ENCODE assay signal across 27 mouse cellular contexts in the genomic region with DNA sequence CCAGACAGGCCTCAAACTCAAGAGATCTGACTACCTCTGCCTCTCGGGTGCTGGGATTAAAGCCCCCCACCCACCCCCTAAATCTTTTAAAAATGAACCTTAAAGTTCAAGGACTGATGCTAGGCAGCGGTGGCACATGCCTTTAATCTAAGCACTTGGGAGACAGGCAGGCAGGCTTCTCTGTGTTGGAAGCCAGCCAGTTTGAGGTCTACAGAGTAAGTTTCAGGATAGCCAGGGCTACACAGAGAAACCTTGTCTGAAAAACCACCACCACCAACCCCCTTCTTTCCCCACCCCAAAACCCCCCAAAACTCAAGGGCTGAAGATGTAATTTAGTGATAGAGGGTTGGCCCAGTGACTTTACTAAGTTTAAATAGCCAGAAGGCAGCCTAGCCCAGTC. TPM values are rescaled to one million over a fixed set of nuclear protein-coding genes. Genes with fewer than 3 reads are reported as not detected.
DNase-seq lines count a peak whose midpoint lies in the region; ATAC-seq and TF ChIP-seq lines count a peak whose summit lies in the region.
"Had no signal": no experiment of that assay in that cellular context is flagged by ENCODE, and none has a peak within 500 bp of the region (broad histone marks: within the 10 kb centered on the region; RNA-seq: fewer than 3 reads in every experiment).

No protein-coding gene starts in this region.

- H3K27me3 ChIP-seq in heart, embryonic 10.5 days (ENCODE audit: insufficient read depth, poor library complexity, severe bottlenecking): no peaks in the 10 kb centered on the region
- no peaks in the 10 kb centered on the region for H3K27me3 ChIP-seq in heart, adult 2 months (ENCODE audit: control insufficient read depth, insufficient read depth, low read length)
- H3K27me3 ChIP-seq in heart, embryonic 15.5 days: no peaks in the 10 kb centered on the region
- no peaks in the 10 kb centered on the region for H3K27me3 ChIP-seq in MEL (ENCODE audit: control insufficient read depth in 1 of 2, insufficient read depth in 2 of 2, low read length in 2 of 2)
- H3K27me3 ChIP-seq: CH12.LX; embryonic facial prominence, embryonic 13.5 days; embryonic facial prominence, embryonic 15.5 days; forebrain, embryonic 13.5 days; forebrain, embryonic 15.5 days had no signal

- no peak for ATAC-seq in heart, embryonic 15.5 days (replicated peaks; ENCODE audit: insufficient number of reproducible peaks, insufficient read depth, low FRiP score, low read depth)
- ATAC-seq: CD4-positive, CD25-positive, alpha-beta regulatory T cell, adult 4 months; forebrain, embryonic 13.5 days; forebrain, embryonic 15.5 days had no signal

- TF ChIP-seq EP300 in heart, adult 2 months (IDR thresholded peaks at IDR 0.05; ENCODE audit: insufficient read depth, low read depth, low read length): no peak
- no peak for TF ChIP-seq EP300 in MEL (IDR thresholded peaks at IDR 0.05; ENCODE audit: low read depth in 1 of 2, low read length in 2 of 2)

- no peak overlapping the region for H3K4me3 ChIP-seq in heart, embryonic 10.5 days
- no peak overlapping the region for H3K4me3 ChIP-seq in heart, adult 2 months
- no peak overlapping the region for H3K4me3 ChIP-seq in heart, embryonic 15.5 days
- H3K4me3 ChIP-seq in layer of hippocampus, adult 2 months: no peak overlapping the region
- H3K4me3 ChIP-seq in MEL (ENCODE audit: control insufficient read depth in 1 of 2, insufficient read depth in 1 of 2, low read depth in 2 of 2, low read length in 2 of 2): no peak overlapping the region
- H3K4me3 ChIP-seq: embryonic facial prominence, embryonic 13.5 days; embryonic facial prominence, embryonic 15.5 days; erythroblast, embryonic 14.5 days; forebrain, embryonic 10.5 days; forebrain, embryonic 13.5 days; forebrain, embryonic 15.5 days had no signal

- H3K4me1 ChIP-seq in heart, embryonic 10.5 days: peaks cover 14% of the 10 kb centered on the region
- peaks cover 10% of the 10 kb centered on the region for H3K4me1 ChIP-seq in heart, adult 2 months (ENCODE audit: control insufficient read depth, insufficient read depth, low read length)
- H3K4me1 ChIP-seq in heart, embryonic 15.5 days (replicated peaks): peaks cover 29% of the 10 kb centered on the region
- peaks cover 11 to 24% of the 10 kb centered on the region in 2 experiments for H3K4me1 ChIP-seq in MEL (ENCODE audit: control insufficient read depth in 1 of 2, insufficient read depth in 2 of 2, low read length in 2 of 2)

- no peak overlapping the region for H3K27ac ChIP-seq in heart, embryonic 10.5 days
- no peak overlapping the region for H3K27ac ChIP-seq in heart, adult 2 months
- peak overlapping the region; percentile 21 for H3K27ac ChIP-seq in heart, embryonic 15.5 days
- H3K27ac ChIP-seq in layer of hippocampus, adult 2 months: peak overlapping the region; percentile 79; the same call in 1 of the 2 replicates
- H3K27ac ChIP-seq in MEL (ENCODE audit: control insufficient read depth, low read depth, low read length): no peak overlapping the region
- H3K27ac ChIP-seq: embryonic facial prominence, embryonic 13.5 days; embryonic facial prominence, embryonic 15.5 days; forebrain, embryonic 10.5 days; forebrain, embryonic 13.5 days; forebrain, embryonic 15.5 days had no signal

- no peak for TF ChIP-seq POLR2A in heart, adult 2 months (IDR thresholded peaks at IDR 0.05; ENCODE audit: insufficient read depth, low read depth, low read length)
- TF ChIP-seq POLR2A in MEL (IDR thresholded peaks at IDR 0.05; ENCODE audit: control insufficient read depth in 1 of 2, insufficient read depth in 1 of 2, low read depth in 1 of 2, low read length in 2 of 2, poor library complexity in 1 of 2): no peak

- no peaks in the 10 kb centered on the region for H3K79me2 ChIP-seq in heart, adult 2 months (replicated peaks; ENCODE audit: control insufficient read depth, insufficient read depth, low read length)
- H3K79me2 ChIP-seq in MEL (ENCODE audit: control insufficient read depth, insufficient read depth, low read length, poor library complexity): peaks cover 9% of the 10 kb centered on the region; the same call in 1 of the 2 replicates

- no peak overlapping the region for H3K4me2 ChIP-seq in heart, embryonic 15.5 days
- H3K4me2 ChIP-seq: embryonic facial prominence, embryonic 13.5 days; embryonic facial prominence, embryonic 15.5 days; forebrain, embryonic 13.5 days; forebrain, embryonic 15.5 days had no signal

- intact Hi-C loops in heart, adult 2 months (cut with DNase I): no loop called here

- no peaks in the 10 kb centered on the region for H3K9me3 ChIP-seq in heart, embryonic 10.5 days
- H3K9me3 ChIP-seq in heart, embryonic 15.5 days (replicated peaks): no peaks in the 10 kb centered on the region
- H3K9me3 ChIP-seq in MEL (replicated peaks; ENCODE audit: insufficient read depth, low read length): no peaks in the 10 kb centered on the region
- H3K9me3 ChIP-seq: embryonic facial prominence, embryonic 13.5 days; embryonic facial prominence, embryonic 15.5 days; forebrain, embryonic 10.5 days; forebrain, embryonic 13.5 days; forebrain, embryonic 15.5 days; G1E had no signal

- H3K36me3 ChIP-seq in heart, embryonic 10.5 days: peaks cover 43% of the 10 kb centered on the region
- peaks cover 25% of the 10 kb centered on the region for H3K36me3 ChIP-seq in heart, adult 2 months (ENCODE audit: control insufficient read depth, insufficient read depth, low read length)
- peaks cover 16% of the 10 kb centered on the region for H3K36me3 ChIP-seq in heart, embryonic 15.5 days
- peaks cover 21% of the 10 kb centered on the region in 2 experiments for H3K36me3 ChIP-seq in MEL (ENCODE audit: control insufficient read depth in 1 of 2, insufficient read depth in 2 of 2, low read length in 2 of 2)

- H3K9ac ChIP-seq in heart, adult 2 months (ENCODE audit: low read depth, low read length): no peak overlapping the region
- no peak overlapping the region for H3K9ac ChIP-seq in heart, embryonic 15.5 days
- H3K9ac ChIP-seq in MEL (ENCODE audit: control insufficient read depth, low read depth, low read length, poor library complexity, severe bottlenecking): no peak overlapping the region
- H3K9ac ChIP-seq: embryonic facial prominence, embryonic 13.5 days; embryonic facial prominence, embryonic 15.5 days; forebrain, embryonic 13.5 days; forebrain, embryonic 15.5 days had no signal

- WGBS in heart, embryonic 10.5 days: 74% methylated on average over 2 of the region's 2 CpGs
- 61% methylated on average over 2 of the region's 2 CpGs for WGBS in heart, adult 2 months
- WGBS in heart, embryonic 15.5 days: 36% methylated on average over 2 of the region's 2 CpGs

- TF ChIP-seq CTCF in heart, adult 2 months (IDR thresholded peaks at IDR 0.05): no peak
- TF ChIP-seq CTCF in layer of hippocampus, adult 2 months (conservative IDR thresholded peaks at IDR 0.05): no peak
- no peak for TF ChIP-seq CTCF in MEL (IDR thresholded peaks at IDR 0.05 in 2 of 3, conservative IDR thresholded peaks at IDR 0.05 in 1 of 3; ENCODE audit: control insufficient read depth in 1 of 3, insufficient read depth in 1 of 3, low read depth in 2 of 3, low read length in 3 of 3, poor library complexity in 1 of 3, severe bottlenecking in 1 of 3)

- DNase-seq in heart, embryonic 10.5 days (ENCODE audit: low spot score): peak; percentile 61
- no peak for DNase-seq in heart, adult 2 months
- no peak for DNase-seq in heart, adult 11 months
- no peak for DNase-seq in layer of hippocampus, adult 2 months (ENCODE audit: low spot score in 2 of 2)
- DNase-seq in layer of hippocampus, adult 18-20 months (ENCODE audit: low spot score in 2 of 2): no peak
- peak; percentile 55 for DNase-seq in MEL (ENCODE audit: low read depth, low spot score)
- DNase-seq: adrenal gland, adult 2 months; adrenal gland, postnatal 10 days; adrenal gland, postnatal 25 days; B cell, adult 2 months; cerebellum, adult 11 months; cerebellum, adult 18-20 months; cerebellum, adult 8-10 months; cerebellum, adult 9-11 months; cerebellum, postnatal 14 days; cerebellum, postnatal 36 days; embryo, embryonic 11 days had no signal

- no peak for TF ChIP-seq RAD21 in MEL (IDR thresholded peaks at IDR 0.05; ENCODE audit: low read depth, low read length)

TF ChIP-seq in MEL, 35 proteins besides CTCF, POLR2A, EP300 and RAD21:
- TF ChIP-seq ZMIZ1 (IDR thresholded peaks at IDR 0.05; ENCODE audit: low read depth, low read length): 0 out of 2 replicates have a peak, but pooled peaks have one; percentile 35
- TF ChIP-seq POLR2AphosphoS2 (IDR thresholded peaks at IDR 0.05; ENCODE audit: low read length): peak; percentile 78; the same call in 1 of the 2 replicates
- TF ChIP-seq SMC3 (IDR thresholded peaks at IDR 0.05; ENCODE audit: low read depth, low read length): peak; percentile 14; the same call in 1 of the 2 replicates
- TF ChIP-seq GATA1 (IDR thresholded peaks at IDR 0.05; ENCODE audit: low read depth, low read length): no peak

RNA-seq across cellular contexts. Expression of gene Ywhah, which starts 10.0 kb away (rescaled TPM):
- polyA plus RNA-seq in heart, embryonic 10.5 days (2016; fragmentation: Nextera tagmentation; extraction: Ambion mirVana): 471 and 500 TPM in 2 replicates
- 100 to 1,000 TPM in 1 of 2 experiments, 10 to 100 TPM in 1; 75.4 to 106 TPM for total RNA-seq in heart, adult 2 months (2021)
- 82.2 and 114 TPM in 2 replicates for polyA plus RNA-seq in heart, adult 2 months (2012; rRNA removed)
- 434 and 441 TPM in 2 replicates for polyA plus RNA-seq in heart, embryonic 15.5 days (2015; fragmentation: Nextera tagmentation; extraction: Ambion mirVana)
- 1,000 to 10,000 TPM; 1,193 to 1,302 TPM for total RNA-seq in layer of hippocampus, adult 2 months (2021)
- total RNA-seq in layer of hippocampus, adult 18-20 months (2021): 1,000 to 10,000 TPM; 1,080 to 1,138 TPM
- 80.0 and 91.5 TPM in 2 replicates for total RNA-seq in MEL (2012; rRNA removed)
- polyA plus RNA-seq in MEL (2012; ENCODE audit: insufficient read depth in 1 of 2, insufficient read length in 2 of 2, low read depth in 1 of 2, low replicate concordance in 2 of 2, missing spikeins in 1 of 2): 100 to 1,000 TPM in 1 of 2 experiments, not detected in 1; 312 TPM

Comparison
In these comparisons a context has a peak if more than half of its experiments do, and no peak if none do; other contexts are left out.
1. DNase-seq: peak in heart, embryonic 10.5 days (single experiment) and MEL (single experiment); none in heart, adult 2 months (0 of 2), heart, adult 11 months (single experiment), layer of hippocampus, adult 2 months (0 of 2) and layer of hippocampus, adult 18-20 months (0 of 2).
2. H3K27ac ChIP-seq: peak in heart, embryonic 15.5 days (single experiment) and layer of hippocampus, adult 2 months (single experiment); none in heart, embryonic 10.5 days (single experiment), heart, adult 2 months (single experiment) and MEL (single experiment).
3. RNA of gene Ywhah, which starts 10.0 kb away (total RNA-seq): 1,193 to 1,302 TPM in layer of hippocampus, adult 2 months and 1,080 to 1,138 TPM in layer of hippocampus, adult 18-20 months; 75.4 to 106 TPM in heart, adult 2 months and 80.0 to 91.5 TPM in MEL; every median in the first group is over 10 times any median in the second.